Mouse (Mus musculus) lung, adult 2 months (tissue): Measurements from ENCODE around the gene Psap. TPM values are rescaled to one million over a fixed set of nuclear protein-coding genes. Genes with fewer than 3 reads are reported as not detected.

Source experiments
- DNase-seq: peaks from one replicate; pipeline ENCODE4 v3.0.0; 2022
- H3K4me1 ChIP-seq: fragments of 200-500 bp; 2 replicates; pipeline ENCODE4 v1.6.1; 2011; ENCODE audit warnings: low read length; ENCODE audit not compliant: control insufficient read depth, insufficient read depth
- H3K4me3 ChIP-seq: fragments of 200-500 bp; replicated peaks from 2 replicates; pipeline ENCODE3; 2011; ENCODE audit warnings: low read depth, mild to moderate bottlenecking, control low read depth, low read length; ENCODE audit errors: extremely low read depth
- CTCF ChIP-seq: fragments of 200-500 bp; IDR thresholded peaks from 2 replicates; pipeline ENCODE4 v1.5.1; 2011; ENCODE audit warnings: mild to moderate bottlenecking, low read length, control low read depth; ENCODE audit not compliant: insufficient read depth
- POLR2A ChIP-seq: fragments of 200-500 bp; IDR thresholded peaks from 2 replicates; pipeline ENCODE4 v1.6.1; 2011; ENCODE audit warnings: low read depth, mild to moderate bottlenecking, control low read depth, low read length, borderline replicate concordance; ENCODE audit errors: extremely low read depth
- WGBS: fragments of 180-500 bp; shearing (Covaris S2); methylation state at CpG from one replicate; pipeline ENCODE4 v1.1.7; 2018; 5-methylcytosine and 5-hydroxymethylcytosine counted together
- polyA plus RNA-seq: library from polyadenylated mRNA; depleted of rRNA; stranded (reverse); fragments of >200 nt; gene quantifications from 2 replicates; pipeline ENCODE4 v1.2.3, GENCODE M21; 2012

The Psap gene
- polyA plus RNA-seq, 1 experiment = 1,289 TPM

DNA sequence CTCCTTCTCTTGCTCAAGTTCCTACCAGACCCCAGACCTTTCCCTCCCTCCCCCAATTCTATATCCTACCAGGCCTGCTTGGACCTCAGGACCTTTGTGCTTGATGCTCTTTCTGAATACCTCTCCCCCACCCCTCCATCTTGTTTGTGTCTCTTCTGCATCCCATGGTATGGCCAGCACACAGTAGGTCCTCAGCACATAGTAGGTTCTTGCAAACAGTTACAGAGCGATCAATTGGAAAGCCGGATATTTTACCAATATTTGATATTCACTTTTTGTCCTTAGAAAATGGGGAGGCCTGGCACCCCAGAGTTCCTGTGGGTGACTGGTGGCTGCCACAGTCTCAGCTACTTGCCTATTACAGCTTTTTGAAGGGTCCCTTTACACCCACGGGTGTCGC lies 57.6 kb downstream of the Psap start:
- 93% methylated on average over 4 of the region's 4 CpGs for WGBS
- DNase-seq = no peak
- TF ChIP-seq POLR2A = no peak
- TF ChIP-seq CTCF = no peak
- Histone ChIP-seq H3K4me3 (no peak overlapping the region), H3K4me1 (no peaks in the 10 kb centered on the region)

DNA sequence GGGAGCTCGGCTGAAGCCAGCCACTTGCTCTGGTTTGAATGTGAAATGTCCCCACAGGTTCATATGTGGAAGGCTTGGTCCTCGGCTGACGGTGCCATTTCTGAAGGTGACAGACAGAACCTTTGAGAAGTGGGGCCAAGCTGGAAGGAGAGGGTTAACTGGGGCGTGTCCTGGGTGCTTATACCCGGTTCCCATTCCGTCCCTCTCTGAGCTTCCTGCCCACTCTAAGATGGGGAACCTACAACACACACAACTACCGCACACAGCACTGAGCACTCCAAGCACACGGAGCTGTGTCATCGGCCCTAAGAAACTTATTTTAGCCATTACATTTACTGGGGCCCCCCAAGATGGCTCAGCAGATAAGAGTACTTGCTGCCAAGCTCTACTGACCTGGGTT lies 64.1 kb downstream of the Psap start:
- Histone ChIP-seq H3K4me1 (peaks cover 4% of the 10 kb centered on the region), H3K4me3 (no peak overlapping the region)
- 61% methylated on average over 9 of the region's 9 CpGs for WGBS
- DNase-seq = no peak
- TF ChIP-seq CTCF = no peak
- no peak for TF ChIP-seq POLR2A

DNA sequence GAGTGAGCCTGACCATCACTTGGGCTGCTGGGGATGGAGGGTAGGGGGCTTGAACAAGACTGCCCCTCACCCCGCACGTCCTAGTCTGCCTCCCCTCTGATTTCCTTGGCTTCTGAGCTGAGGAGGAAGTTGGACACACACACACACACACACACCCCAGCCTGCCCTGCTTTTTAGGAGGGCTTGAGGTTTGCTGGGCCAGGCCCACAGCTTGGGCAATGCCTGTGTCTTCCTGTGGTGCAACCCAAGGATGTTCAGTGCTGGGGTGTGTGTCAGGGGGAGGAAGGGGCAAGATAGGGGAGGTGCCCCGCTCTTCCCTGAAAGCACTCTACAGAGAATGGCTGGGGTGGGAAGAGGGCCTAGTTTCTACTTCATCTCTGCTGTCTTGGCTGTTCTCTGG lies 66.7 kb downstream of the Psap start:
- Histone ChIP-seq H3K4me1 (peaks cover 6% of the 10 kb centered on the region), H3K4me3 (no peak overlapping the region)
- WGBS = 53% methylated on average over 3 of the region's 3 CpGs
- TF ChIP-seq CTCF (no peak), POLR2A (no peak)
- no peak for DNase-seq

DNA sequence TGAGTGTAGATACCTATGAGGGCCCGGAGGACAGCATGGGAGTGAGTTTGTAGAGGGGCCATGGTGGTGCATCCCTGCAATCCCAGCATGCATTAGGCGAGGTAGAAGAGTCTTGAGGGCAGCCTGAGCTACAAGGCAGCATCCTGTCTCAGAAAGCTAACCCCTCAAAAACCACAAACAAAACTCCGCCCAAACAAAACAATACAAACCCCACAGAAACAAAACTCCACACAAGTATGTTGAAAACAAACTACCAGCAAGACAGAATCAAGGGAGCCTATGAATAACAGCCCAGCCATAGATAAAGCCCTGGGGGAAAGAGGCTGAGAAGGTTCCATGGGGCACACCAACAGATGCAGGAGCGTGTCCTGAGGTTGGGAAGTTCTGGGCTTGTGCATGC lies 68.6 kb downstream of the Psap start:
- DNase-seq = no peak
- no peak overlapping the region for H3K4me3 ChIP-seq
- H3K4me1 ChIP-seq = peaks cover 15% of the 10 kb centered on the region
- 72% methylated on average over 4 of the region's 4 CpGs for WGBS
- TF ChIP-seq POLR2A (no peak), CTCF (no peak)

DNA sequence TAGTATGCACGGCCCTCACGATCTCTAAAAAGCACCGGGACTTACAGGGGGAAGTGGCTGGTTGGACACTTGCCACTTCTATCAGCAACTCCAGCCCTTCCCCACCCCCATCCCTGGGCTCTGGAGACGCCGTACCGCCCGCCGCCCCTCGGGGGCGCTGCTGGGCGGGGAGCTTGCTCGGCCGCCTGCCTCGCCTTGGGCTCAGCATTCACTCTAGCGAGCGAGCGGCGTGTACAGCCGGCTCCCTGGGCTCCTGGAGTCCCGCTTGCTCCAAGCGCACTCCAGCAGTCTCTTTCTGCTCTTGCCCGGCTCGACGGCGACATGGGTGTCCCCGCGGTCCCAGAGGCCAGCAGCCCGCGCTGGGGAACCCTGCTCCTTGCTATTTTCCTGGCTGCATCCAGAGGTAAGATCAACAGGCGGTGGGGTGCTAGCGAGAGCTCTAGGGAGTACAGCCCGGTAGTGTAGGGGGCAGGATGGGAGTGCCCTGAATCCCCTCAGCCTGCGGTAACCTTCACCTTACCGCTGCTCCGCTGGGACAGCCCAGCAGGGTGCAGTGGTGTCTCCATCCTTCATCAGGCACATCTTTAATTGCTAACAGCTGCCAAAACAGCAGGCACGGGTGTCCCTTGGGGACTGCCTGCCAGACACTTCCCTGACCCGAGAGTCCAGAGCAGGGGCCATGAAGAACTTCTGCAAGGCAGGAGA lies 69.4 kb downstream of the Psap start, which contains the start of gene Vsir:
Gene Vsir, plus strand, starts transcription at position 151 of the 705 bp plus-strand sequence.
- peaks cover 20% of the 10 kb centered on the region for H3K4me1 ChIP-seq
- peak; percentile 85 for DNase-seq
- TF ChIP-seq POLR2A (peak; percentile 79; the same call in 1 of the 2 replicates), CTCF (peak; percentile 52)
- H3K4me3 ChIP-seq = peak within 1 kb of the TSS; percentile 77
- under 1% methylated on average over 37 of the region's 37 CpGs for WGBS

DNA sequence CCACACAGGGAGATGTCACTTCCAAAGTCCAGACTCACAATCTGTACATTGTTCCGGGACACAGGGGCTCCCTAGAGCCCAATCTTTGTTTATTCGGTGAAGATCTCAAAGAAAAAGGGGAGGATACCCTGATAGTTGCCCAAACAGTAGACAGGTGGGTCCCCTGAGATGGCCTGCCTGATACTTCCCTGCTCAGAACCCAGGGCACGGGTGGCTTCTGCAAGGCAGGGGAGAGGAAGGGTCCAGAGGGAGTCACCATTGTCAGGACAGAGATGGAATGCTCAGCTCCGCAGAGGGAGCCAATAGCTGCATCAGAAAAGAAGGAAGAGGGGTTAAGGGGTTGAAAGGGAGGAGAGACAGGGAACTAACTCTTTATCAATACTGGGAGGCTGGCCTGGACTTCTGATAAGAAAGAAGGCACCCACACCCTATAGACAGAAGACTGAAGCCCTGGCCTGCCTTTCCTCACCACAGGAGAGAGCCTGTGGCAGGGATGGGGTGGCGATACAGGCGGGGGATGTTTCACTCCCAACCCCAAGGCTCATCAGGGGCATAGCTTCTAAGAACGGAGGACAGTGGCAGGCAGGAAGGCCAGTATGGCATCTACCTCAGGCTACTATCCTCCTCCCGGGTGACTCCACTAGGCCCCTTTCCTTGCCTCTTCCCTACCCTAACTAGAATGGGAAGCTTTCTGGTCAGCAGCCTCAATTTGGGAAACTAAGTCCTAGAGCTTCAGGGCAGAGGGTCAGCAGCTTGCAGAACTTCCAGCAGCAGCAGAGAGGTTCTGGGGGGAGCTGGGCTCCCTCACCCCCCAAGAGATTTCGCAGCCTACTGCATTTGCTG lies 70.6 kb downstream of the Psap start:
- Histone ChIP-seq H3K4me3 (peak overlapping the region; percentile 77), H3K4me1 (peaks cover 27% of the 10 kb centered on the region)
- TF ChIP-seq CTCF (no peak), POLR2A (no peak)
- no peak for DNase-seq
- 49% methylated on average over 9 of the region's 9 CpGs for WGBS

DNA sequence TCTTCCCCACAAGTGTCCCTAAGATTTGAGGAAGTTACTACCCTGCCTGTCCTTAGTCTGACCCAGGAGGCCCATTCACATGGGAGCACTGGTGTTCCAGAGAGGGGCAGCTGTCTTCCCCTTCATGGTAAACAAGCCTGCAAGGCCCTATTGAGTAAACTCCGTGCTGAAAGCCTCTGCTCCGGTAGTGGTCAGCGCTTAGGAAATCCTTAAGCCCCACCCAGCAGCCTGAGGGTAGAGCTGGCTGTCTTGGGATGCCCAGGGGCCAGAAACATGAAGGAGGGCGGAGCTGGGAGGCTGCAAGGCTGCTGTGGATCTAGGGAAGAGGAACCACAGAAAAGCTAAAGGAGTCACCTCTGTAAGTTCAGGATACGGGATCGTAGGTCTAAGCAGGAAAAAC lies 71.6 kb downstream of the Psap start:
- 27% methylated on average over 6 of the region's 6 CpGs for WGBS
- H3K4me3 ChIP-seq = peak overlapping the region; percentile 7
- DNase-seq = peak; percentile 58
- peaks cover 29% of the 10 kb centered on the region for H3K4me1 ChIP-seq
- peak; percentile 39; the same call in 1 of the 2 replicates for TF ChIP-seq POLR2A
- TF ChIP-seq CTCF = no peak

DNA sequence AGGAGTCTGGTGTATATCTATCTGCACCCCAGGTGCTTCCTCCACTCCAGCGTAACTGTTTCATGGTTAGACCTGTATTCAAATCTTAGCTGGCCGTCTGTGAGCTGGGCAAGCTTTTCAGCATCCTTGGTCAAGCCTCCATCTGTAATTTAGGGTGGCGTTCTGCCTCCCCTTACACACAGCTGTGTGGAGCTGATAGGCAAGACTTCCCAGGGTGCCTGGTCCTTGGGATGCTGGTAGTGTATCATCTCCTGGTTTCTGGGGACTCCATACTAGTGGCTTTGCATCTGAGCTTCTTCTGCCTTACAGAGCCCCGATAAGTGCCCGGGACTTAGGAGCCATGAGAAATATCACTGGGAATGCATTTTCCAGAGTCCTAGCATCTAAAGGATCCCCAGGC lies 72.2 kb downstream of the Psap start:
- H3K4me3 ChIP-seq = no peak overlapping the region
- DNase-seq = no peak
- TF ChIP-seq CTCF (no peak), POLR2A (no peak)
- WGBS = 72% methylated on average over 5 of the region's 5 CpGs
- H3K4me1 ChIP-seq = peaks cover 29% of the 10 kb centered on the region

DNA sequence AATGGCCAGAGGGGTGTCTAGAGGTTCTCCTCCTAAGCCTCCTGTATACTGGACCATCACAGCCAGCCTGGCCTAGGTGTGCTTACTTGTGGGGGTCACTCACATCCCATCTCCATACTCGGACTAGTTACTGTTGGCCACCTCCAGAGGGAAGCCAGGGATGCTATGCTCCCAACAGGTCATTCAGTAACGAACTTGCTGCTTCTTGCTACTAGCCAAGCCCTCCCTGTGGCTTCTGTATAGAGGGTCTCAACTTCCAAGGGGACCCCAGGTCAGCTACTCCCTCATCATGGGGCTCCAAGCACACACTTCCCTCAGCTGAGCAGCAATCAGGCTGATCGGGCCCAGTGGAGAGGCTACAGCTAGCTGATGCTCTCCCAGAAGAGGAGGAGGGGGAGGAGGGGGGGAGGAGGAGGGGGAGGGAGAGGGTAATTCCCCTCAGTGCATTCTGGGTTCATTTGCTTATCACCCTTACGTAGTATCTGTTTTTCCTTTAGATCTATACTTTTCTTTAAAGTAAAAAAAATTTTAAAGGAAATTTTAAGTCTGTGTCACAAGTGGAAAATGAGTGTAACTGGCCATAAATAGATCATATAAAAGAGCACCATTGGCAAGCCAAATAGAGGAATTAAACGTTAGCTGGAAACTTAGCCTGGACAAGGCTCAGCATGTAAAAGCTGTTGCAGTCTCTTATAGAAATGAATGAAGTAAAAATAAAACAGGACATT lies 72.8 kb downstream of the Psap start:
- DNase-seq = no peak
- peak overlapping the region; percentile 55 for H3K4me3 ChIP-seq
- WGBS = 35% methylated on average over 5 of the region's 5 CpGs
- no peak for TF ChIP-seq POLR2A
- no peak for TF ChIP-seq CTCF
- peaks cover 29% of the 10 kb centered on the region for H3K4me1 ChIP-seq
